Mouse (Mus musculus) spleen, adult 2 months (tissue): ENCODE data around the gene Tenm4.

Experiments used
- CTCF ChIP-seq: fragments of 200-500 bp; IDR thresholded peaks from 2 replicates; pipeline ENCODE4 v1.5.1; 2011; ENCODE audit warnings: mild to moderate bottlenecking, inconsistent platforms; ENCODE audit not compliant: insufficient read depth, insufficient read length, insufficient replicate concordance; ENCODE audit errors: extremely low read depth
- POLR2A ChIP-seq: fragments of 200-500 bp; IDR thresholded peaks from 2 replicates; pipeline ENCODE4 v1.6.1; 2011; ENCODE audit warnings: low read depth, low read length, inconsistent platforms

GRCm38 (mm10) chr7:96679746-96680145 is 508.7 kb downstream of the Tenm4 start:
- TF ChIP-seq CTCF, result no peak
- no peak for TF ChIP-seq POLR2A
